Mouse (Mus musculus) ES-Bruce4 (cell line): ENCODE results near the gene Cnnm2.

Experiments
- CTCF ChIP-seq: IDR thresholded peaks from one replicate; pipeline ENCODE4 v1.8.1; 2011; ENCODE audit warnings: low read depth, low read length
- POLR2A ChIP-seq: IDR thresholded peaks from one replicate; pipeline ENCODE4 v1.8.1; 2011; ENCODE audit warnings: low read length; ENCODE audit not compliant: insufficient read depth

DNA sequence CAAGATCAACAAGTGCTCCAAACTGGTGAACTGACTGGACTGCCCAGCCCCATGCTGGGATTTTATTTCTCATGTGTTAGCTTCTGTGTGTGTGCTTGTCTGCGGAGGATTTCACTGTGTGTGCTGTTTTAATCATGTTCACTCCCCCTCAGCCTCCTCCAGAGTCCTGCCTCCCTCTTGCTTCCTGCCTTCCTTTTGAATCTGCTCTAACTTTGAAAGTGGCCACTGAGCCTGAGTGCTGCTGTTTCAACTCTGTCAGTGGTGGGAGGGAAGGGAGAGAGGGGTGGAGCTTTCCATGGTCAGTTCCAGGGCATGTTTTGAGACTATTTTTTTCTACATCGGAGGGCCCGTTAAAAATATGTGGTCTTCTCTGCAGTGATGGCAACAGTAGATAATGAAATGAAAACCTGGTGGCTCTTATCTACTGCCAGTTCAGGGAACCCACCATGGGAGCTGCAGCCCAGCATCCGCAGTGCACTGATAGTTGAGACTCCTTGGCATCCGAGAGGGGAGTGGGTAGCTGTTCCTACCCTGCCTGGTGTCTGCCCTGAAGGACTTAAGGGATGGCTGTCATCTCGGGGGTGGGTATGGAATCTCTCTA lies 103.4 kb downstream of the Cnnm2 start:
- TF ChIP-seq CTCF (no peak), POLR2A (no peak)
